Mouse (Mus musculus): Measurements from ENCODE around the gene Mrpl41.

GRCm38 (mm10) chr2:24974906-24975703 is at the start of gene Mrpl41:
- peak; percentile 14; the same call in 1 of the 2 replicates for TF ChIP-seq CTCF (IDR thresholded peaks at IDR 0.05; ENCODE audit: low read depth)
- TF ChIP-seq EP300 (IDR thresholded peaks at IDR 0.05; ENCODE audit: low read depth), result no peak
